Mouse (Mus musculus) gastrocnemius, adult 8-10 months (tissue): ENCODE data around the gene Mybph. TPM values are rescaled to one million over a fixed set of nuclear protein-coding genes. Genes with fewer than 3 reads are reported as not detected.
A peak's percentile ranks its signal among the peaks of the same experiment; 100 is the strongest.
"Not testable (repeated sequence)": the region's sequence is repeated elsewhere in the genome, so short reads cannot be mapped to it uniquely, and the experiment has no call there.

ENCODE experiments used
- DNase-seq, 2 experiments: peaks; one replicate each; pipeline ENCODE4 v3.0.0; 2022; ENCODE audit warnings: low spot score in 2 of 2
- total RNA-seq, 4 experiments: library from RNA; stranded (reverse); gene quantifications; 2 replicates each; pipeline ENCODE4 v1.2.4; 2022

Mybph gene
- total RNA-seq, 4 experiments from 2014 or later, result 239 to 486 (median 316) TPM

DNA sequence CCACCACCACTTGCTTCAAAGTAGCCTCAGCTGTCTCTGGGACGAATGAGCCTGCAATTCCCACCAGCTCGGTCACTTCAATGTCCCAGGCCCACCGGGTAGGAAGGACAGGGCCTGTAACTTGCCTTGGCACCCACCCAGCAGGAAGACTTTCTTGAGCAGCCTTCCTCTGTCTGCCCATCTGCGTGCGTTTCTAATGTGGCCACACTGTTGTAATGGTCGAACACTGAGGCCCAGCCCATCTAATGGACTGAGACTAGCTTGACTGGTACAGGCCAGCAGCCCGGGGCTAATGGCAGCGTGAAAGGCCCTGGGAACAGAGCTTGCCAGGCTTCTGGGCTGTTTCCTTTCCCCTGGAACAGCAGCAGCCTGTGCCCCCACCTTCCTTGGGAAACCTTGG, 39.1 kb downstream of the Mybph start:
- DNase-seq, result no peak

DNA sequence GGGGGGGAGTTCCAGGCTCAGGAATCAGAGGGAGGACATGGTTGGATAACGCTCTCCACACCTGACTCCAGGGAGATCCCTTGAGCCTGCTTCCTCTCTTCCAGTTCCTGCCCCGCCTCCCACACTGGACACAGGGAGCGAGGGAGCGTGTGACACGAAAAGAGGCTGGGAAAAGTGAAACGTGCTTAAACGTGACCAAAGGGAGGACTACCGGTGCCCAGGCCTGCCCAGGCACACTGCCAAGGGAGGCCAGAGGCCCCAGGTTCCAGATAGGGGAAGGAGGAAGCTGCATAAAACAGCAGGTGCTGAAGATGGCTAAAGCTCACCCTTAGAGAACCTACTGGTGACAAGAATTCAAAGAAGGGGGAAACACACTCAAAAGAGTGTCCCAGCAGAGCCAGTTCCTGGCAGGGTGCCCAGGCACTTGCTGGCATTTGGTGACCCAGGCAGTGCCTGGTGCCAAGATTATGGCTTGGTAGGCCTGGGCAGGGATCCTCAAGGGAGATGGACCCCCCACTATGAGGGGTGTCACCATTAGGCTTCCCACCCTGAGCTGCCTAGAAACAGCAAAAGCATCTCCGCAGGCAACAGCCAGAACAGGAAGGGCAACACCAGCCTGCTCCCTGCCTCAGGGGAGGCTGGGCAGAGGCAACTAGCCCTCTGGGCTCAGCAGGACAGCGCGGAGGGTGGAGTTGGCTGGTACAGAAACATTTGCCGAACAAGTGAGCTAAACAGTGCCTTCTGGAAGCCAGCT, 39.7 kb downstream of the Mybph start:
- DNase-seq, result no peak

DNA sequence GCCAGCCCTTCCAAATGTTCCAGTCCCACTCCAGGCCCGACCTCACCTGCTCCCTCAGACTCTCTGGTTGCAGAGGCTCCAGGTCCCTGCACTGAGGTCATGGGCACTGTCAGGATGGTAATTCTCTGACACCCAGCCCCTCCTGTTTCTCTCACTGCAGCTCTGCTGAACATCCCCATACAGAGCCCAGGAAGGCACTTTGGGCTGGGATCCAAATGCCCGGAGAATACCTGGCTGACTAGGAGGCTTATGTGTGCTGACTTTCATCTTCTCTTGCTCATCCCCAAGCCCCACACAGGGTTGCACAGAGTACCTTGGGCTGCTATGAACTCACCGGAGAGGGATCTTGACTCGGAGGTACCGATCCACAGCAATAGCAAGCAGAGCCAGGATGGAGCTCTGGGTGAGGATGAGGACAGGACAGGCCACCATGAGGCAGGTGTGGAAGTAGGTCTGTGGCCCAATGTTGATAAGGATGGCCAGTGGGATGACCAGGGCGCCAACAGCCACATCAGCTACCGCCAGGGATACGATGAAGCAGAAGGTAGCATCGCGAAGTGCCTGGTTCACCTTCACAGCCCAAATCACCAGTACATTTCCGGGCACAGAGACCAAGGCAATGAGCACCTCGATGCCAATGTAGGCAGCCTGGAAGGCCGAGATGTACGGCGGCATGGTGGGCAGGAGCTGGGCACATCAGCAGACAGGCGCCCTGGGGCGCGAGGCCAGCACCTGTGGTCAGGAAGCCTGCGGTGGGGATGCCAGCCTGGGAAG, 40.6 kb downstream of the Mybph start:
- no peak for DNase-seq

DNA sequence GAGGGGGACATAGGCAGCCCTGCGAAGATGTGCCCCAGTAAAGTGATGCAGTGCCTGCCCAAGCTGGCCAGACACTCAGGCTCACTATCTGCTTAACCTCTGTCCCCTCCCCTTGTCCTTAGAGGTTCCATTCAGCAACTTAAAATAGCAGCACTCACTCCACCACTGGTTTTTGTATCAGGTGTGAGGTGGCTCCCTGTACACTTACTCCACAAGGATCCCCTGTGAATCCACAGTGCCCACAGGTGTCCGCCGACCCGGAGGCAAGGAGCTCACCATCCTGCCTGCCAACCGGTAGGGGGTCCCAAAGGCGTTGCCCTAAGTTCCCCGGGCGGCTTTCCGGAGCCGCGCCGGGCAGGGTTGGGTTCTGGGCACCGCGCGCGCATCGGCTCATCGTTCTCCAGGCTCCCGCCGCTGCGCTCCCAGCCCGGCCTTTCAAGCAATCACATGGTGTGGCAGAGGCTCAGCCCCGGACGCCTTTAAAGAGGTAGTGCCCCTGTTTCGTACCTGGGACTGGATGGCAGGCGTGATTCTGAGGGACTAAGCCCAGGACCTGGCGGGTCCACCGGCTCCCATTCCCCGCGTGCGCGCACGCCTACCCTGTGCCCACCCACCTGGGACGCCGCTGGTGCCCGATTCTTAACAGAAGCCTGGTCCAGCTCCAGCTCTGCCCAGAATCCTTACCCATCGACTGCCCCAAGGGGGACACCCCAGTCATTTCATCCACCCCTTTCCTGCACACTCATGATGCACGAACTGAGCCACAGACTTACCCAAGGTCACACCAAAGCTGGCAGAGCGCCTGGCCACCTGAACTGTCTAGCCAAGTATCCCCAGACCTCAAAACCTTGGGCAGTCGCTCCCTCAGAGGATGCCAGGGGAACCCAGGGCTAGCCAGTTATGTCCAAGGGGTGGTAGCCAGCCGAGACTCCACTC, 41.5 kb downstream of the Mybph start:
- DNase-seq, result no peak

DNA sequence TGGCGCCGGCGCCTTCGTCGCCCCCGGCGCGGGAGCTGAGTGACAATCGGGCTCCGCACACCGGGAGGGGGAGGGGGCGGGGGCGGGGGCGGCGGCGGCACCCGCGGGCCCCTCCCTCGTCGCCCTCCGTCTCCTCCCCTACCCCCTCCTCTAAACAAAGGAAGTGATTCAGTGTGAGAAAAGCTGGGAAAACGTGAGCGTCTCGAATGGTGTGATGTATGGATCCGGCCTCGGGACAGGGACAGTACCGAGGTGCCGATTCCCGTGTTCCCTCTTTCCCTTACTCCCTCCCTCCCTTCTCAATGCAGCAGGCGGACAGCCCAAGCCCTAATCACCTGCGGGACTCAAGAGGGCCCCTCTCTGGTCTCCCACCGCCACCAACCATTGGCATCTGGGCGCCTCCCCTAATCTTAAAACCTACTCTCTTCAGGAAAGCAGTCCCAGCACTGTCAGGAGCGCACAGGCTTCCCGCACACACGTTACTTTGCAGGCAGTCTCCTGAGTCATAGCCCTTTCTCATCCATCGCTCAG, 42.2 kb downstream of the Mybph start, which contains the start of gene Adora1:
Gene Adora1 (minus strand): TSS at position 41 of the 531 bp plus-strand sequence.
- DNase-seq, result no peak

DNA sequence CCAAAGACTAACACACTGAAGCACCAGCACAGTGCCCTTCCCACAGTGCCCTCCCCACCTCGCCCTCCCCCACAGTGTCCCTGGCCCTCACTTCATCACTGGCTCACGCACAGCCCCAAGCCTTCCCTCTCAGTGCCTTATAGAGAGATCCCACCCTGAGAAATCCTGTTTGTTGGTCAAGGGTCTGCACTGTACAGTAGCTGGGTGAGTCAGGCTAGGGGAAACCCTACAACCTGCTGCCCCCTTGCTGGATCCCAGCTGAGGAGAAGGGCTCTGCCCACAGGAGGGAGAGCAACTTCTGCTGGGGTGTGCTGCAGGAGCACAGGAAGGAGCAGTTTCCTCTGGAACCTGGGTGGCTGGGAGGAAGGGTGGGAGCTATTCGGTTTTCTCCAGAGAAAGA, 42.9 kb downstream of the Mybph start:
- DNase-seq, result no peak

DNA sequence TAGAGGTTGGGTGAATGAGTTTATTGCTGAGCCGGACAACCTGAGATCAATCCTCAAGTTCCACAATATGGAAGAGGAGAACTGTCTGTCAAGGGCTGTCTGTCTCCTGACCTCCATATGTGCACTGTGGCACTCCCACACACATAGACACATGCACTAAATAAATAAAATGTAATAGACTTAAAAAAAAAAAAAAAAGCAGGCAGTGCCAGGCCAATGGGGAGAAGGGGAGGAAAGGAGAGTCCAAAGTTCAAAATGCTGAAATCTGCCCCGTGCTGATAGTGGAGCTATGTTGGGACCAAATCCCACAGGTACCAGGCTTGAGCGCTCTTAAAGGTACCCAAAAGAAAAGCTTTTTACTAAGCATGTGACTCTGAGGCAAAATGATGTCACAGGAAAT, 44.2 kb downstream of the Mybph start:
- DNase-seq, result no peak

DNA sequence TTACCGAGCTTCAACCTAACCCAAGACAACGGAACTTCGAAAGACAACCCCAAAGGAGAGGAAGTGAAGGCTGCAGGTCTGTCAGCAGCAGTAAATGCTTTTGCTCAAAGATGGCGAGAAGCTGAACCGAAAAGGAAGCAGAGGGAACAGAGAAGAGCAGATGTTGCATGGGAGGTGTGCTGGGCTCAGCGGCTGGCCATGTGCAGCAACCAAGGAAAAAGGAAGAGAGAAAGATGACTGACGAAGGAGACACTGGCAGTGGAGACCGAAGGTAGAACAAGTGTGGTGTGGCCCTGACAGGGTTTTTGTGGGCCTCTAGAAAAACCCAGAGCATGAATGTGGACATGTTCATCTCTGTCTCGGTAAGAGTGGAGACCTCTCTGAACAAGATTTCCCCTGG, 47.5 kb downstream of the Mybph start:
- DNase-seq, result no peak

DNA sequence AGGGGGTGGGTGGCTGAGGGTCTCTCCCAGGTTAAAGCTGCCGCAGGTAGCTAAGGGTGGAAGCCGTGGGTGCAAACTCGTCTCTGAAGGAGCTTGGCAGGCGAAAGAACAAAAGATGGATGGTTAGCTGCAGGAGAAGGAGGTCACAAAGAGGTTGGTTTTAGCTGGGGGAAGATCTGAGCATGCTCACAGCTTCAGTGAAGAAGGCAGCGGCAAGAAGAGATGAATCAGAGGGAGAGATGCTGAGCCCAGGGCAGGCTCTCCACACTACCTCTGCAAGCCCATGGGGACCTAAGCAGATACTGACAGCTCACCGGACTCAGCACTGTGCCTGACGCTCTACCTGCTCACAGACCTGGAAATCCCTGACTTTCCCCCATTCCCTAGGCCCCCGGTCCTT, 48.0 kb downstream of the Mybph start:
- no peak for DNase-seq

DNA sequence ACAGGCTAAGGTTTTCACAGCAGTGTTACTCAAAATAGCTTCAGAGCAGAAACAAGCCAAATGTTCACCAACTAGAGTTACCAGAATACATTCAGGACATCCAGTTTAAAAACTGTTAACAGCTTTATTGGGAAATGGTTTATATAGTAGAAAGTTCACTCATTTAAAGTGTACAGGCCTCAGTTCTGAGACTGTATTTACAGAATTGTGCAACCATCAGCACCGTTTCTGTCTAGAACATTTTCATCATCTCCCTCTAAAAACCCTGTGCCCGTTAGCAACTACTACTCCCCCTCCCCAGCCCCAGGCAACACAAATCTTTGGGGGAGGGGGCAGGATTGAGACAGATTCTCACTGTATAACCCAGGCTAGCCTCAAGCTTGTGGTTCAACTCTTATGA, 49.0 kb downstream of the Mybph start:
- DNase-seq, result no peak

DNA sequence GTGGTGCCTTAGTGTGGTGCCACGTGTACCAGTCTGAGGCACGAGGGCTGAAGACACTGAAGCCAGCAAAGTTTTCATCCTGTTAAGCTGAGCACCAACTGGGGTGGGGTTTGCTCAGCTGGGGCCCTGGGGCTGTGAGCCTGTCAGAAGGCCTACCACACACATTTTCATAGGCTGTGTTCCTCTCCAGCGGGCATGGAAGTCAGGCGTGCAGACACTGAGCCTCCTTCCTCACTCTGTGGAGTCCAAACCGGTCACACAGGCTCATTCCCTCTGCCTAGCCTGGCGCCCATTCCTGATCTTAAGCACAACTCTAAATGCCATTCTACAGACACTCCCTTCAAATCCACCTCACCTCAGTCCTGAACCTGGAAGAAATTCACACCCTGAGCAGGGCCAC, 50.3 kb downstream of the Mybph start:
- DNase-seq, result no peak

DNA sequence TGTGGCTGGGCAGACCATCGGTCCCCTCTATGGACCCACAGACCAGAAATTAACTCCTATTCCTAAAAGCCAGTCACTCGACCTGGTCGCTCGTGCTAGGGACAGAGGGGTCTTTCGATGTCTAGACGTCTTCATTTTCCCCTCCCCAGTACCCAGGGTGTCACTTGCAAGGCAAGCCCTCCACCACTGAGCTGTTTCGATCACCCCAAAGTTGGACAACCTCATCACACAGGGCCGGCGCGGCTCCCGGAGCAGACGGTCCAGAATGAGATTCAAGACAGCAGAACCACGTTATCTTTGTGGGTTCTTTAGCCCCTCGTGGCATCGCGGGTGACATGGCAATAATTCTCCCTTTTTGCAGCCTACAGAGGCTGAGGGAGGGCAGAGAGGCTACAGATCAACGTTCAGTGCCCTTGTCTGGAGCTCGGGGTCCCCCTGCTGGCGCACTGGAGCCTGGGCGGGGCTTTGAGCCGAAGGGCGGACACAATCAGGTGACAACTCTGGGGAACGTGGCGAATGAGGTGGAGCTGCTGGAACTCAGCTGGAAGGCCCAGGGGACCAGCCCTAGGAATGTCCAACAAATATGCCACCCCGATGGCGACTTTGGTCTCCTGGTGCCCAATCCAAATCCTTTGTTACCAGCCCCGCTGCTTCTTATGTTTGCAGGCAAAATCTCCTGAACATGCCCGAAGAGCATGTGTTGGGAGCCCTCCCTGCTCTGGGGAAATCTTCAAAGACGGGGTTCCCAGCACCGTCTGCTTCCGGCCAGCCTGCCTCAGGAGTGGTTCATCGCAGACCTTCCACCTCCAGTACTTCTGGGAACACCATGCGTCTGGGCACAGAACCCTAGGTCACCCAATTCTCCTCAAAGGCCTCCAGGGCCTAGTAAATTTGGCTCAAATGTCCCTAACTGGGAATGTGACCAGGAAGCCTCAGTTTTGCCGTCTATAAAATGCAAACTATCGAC, 51.0 kb downstream of the Mybph start:
- DNase-seq, result peak; percentile 84 to 86

DNA sequence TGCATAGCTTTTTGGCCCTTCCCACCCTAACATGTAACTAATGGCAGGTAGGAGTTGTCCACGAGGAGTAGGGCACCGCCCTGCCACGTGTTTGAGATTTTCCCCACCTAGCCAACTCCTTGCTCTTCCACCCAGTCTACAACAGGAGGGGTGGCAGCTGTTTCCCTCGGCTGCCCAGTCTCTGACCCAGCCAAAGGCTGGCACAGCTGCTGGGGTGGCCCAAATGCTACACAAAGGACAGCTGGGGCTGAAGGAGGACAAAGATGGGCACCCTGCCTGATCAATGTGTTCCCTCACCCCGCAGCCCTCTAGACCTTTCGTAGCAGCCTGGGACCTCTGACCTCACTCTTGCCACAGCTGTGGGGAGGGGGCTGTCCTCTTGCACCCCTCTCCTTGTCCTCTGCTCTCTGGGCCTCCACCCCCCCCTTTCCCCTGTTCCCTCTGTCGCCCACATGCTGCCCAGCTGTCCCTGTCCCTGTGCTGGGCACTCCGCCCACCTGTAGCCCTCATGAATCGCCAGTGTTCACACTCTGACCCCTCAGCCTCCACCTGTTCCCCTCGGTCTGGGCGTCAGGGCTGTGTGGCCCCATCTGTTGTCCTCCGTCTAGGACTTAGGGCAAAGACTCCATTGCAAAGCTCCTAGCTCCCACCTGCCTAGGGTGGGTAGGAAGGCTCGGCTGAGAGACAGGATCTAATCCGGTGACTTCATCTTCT, 51.9 kb downstream of the Mybph start:
- DNase-seq, result no peak

DNA sequence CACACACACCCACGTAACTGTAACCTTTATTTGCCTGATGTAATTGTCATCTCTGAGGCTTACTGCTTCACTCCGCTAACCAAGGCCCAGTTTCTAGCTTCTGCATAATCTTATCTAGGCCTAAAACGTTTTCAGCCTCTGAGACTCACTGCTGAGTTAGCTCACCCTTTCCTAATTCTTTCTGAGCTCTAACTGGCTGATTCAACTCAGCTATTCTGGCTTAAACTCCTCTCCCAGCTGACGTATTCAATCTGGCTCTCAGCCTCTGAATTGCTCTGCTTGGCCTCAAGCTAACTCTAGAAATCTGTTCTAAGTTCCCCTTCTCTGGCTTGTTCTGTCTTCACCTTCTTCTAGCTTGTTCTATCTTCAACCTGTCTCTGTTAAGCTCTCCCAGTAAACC, 53.3 kb downstream of the Mybph start:
- no peak for DNase-seq

DNA sequence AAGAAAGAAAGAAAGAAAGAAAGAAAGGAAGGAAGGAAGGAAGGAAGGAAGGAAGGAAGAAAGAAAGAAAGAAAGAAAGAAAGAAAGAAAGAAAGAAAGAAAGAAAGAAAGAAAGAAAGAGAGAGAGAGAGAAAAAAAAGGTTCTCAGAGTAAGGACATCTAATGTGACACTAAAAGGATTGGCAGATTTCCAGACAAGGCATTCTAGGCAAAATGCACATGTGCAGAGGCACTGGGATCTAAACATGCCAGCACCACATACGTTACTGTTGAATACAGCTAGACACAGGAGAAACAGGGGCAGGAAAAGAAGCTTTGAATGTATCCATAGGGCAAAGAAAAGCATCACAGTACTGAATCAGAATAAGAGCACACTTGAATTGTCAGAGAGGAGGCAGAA, 56.4 kb downstream of the Mybph start:
- not testable (repeated sequence) for DNase-seq
